Mouse (Mus musculus) lung, postnatal 0 days (tissue): ENCODE measurements at regions not wholly inside any gene's neighbourhood (a gene's known extent, or its start where the extent isn't known, plus 50 kb on each side); places are given as distances from the start of the nearest gene placed in this dataset.

Experiments
- ATAC-seq: fragments of 200-750 bp; cut with Nextera tagmentation; 2 replicates; pipeline ENCODE4 v1.8.0; 2017; ENCODE audit warnings: moderate library complexity
- DNase-seq: peaks from one replicate; pipeline ENCODE4 v3.0.0-alpha.2; 2016; ENCODE audit warnings: low spot score
- H3K27ac ChIP-seq: fragments of 300-500 bp; sonication (generic); 2 replicates; pipeline ENCODE4 v1.5.1; 2014; ENCODE audit warnings: antibody characterized with exemption, mild to moderate bottlenecking, low read length, mixed read lengths
- H3K27me3 ChIP-seq: fragments of 300-500 bp; sonication (generic); replicated peaks from 2 replicates; pipeline ENCODE4 v1.6.1; 2014; ENCODE audit warnings: low read length, mixed read lengths; ENCODE audit not compliant: insufficient read depth
- H3K36me3 ChIP-seq: fragments of 300-500 bp; sonication (generic); 2 replicates; pipeline ENCODE4 v1.6.1; 2014; ENCODE audit warnings: low read length, mixed read lengths; ENCODE audit not compliant: insufficient read depth
- H3K4me1 ChIP-seq: fragments of 300-500 bp; sonication (generic); 2 replicates; pipeline ENCODE4 v1.6.1; 2014; ENCODE audit warnings: antibody characterized with exemption, low read depth, low read length, mixed read lengths; ENCODE audit not compliant: insufficient read depth
- H3K4me2 ChIP-seq: fragments of 300-500 bp; sonication (generic); replicated peaks from 2 replicates; pipeline ENCODE4 v1.6.1; 2014; ENCODE audit warnings: low read depth, mild to moderate bottlenecking, low read length, moderate library complexity, mixed read lengths
- H3K4me3 ChIP-seq: fragments of 300-500 bp; sonication (generic); 2 replicates; pipeline ENCODE4 v1.5.1; 2014; ENCODE audit warnings: low read depth, low read length
- H3K9ac ChIP-seq: fragments of 300-500 bp; sonication (generic); replicated peaks from 2 replicates; pipeline ENCODE4 v1.6.1; 2014; ENCODE audit warnings: low read depth, mild to moderate bottlenecking
- H3K9me3 ChIP-seq: fragments of 300-500 bp; sonication (generic); 2 replicates; pipeline ENCODE4 v1.6.1; 2016; ENCODE audit warnings: low read length, mixed read lengths
- CTCF ChIP-seq: IDR thresholded peaks from 2 replicates; pipeline ENCODE4 v1.5.1; 2016; ENCODE audit warnings: antibody characterized with exemption, mild to moderate bottlenecking
- EP300 ChIP-seq: IDR thresholded peaks from 2 replicates; pipeline ENCODE4 v1.6.1; 2016; ENCODE audit warnings: antibody characterized with exemption, mild to moderate bottlenecking, control low read depth
- WGBS: fragments of 180-500 bp; shearing (Covaris S2); extraction: QIAGEN DNeasy Blood & Tissue Kit; methylation state at CpG from one replicate; pipeline ENCODE4 v1.1.7; 2014; 5-methylcytosine and 5-hydroxymethylcytosine counted together

DNA sequence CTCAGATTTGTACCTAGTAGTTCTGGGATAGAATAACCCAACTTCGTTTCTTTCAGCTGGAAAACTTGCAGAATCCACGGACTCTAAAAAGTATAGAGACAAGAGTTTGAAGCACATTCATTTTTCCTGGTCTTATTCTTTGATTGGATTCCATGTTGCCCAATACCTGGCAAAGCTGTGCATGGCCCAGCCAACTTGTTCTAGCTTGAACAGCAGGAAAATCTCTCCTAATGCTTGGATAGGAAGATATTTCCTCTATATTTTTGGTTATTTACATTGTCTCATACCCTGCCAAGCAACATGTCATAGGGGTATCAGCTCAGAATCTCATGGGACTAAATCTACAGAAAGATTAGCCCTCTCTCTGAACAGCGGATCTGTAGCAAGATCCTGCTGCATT is 492.3 kb upstream of the Kif2a start:
- DNase-seq (peak; percentile 71), ATAC-seq (peak; percentile 67)
- Histone ChIP-seq H3K36me3 (no peaks in the 10 kb centered on the region), H3K4me3 (no peak overlapping the region), H3K27ac (no peak overlapping the region; the same call in 1 of the 2 replicates), H3K9me3 (no peaks in the 10 kb centered on the region), H3K27me3 (no peaks in the 10 kb centered on the region), H3K4me2 (no peak overlapping the region), H3K9ac (no peak overlapping the region), H3K4me1 (no peaks in the 10 kb centered on the region)
- WGBS = 67% methylated on average over 3 of the region's 3 CpGs
- TF ChIP-seq CTCF (no peak), EP300 (no peak)

DNA sequence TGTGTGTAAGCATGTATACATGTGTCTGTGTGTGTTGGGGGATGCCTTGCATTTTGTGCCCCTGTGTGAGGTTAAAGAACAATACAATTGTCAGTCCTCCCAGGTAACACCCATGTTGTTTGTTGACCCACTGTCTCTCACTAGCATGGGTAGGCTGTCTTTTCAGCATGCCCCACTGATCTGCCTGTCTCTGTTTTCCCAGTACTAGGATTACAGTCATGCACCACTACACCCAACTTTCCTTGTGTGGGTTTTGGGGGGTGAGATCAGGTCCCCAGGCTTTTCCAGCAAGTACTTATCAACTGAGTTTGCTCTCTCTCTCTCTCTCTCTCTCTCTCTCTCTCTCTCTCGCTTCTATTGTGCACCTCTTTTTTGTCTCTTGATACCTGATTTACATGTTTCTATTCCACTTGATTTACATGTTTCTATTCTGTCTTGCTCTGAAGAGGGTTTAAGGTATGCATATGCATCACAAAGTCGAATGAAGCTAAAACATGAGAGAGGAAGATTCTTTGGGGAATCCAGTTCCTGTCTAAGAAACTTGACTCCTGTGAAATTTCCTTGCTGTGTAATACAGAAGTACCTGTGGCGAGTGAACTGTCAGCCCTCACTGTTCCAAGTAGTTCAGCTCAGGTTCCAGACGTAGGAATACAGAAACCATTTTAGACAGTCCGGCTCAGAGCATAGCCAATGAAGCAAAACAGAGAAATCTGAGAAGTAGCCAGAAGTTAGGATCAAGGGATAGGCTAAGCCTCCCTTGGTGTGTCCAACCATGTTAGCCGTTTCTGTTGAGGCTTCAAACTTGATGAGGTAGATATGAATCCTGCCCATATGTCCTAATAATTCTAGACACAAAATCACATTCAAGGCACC is 491.6 kb upstream of the Kif2a start:
- ATAC-seq (peak; percentile 30; the same call in 1 of the 2 replicates), DNase-seq (no peak)
- H3K27me3 ChIP-seq = no peaks in the 10 kb centered on the region
- TF ChIP-seq CTCF (no peak), EP300 (no peak)
- H3K4me1 ChIP-seq = no peaks in the 10 kb centered on the region
- H3K27ac ChIP-seq = no peak overlapping the region
- H3K9me3 ChIP-seq = no peaks in the 10 kb centered on the region
- H3K36me3 ChIP-seq = no peaks in the 10 kb centered on the region
- no peak overlapping the region for H3K9ac ChIP-seq
- WGBS = 65% methylated on average over 6 of the region's 6 CpGs
- H3K4me3 ChIP-seq = no peak overlapping the region
- no peak overlapping the region for H3K4me2 ChIP-seq

DNA sequence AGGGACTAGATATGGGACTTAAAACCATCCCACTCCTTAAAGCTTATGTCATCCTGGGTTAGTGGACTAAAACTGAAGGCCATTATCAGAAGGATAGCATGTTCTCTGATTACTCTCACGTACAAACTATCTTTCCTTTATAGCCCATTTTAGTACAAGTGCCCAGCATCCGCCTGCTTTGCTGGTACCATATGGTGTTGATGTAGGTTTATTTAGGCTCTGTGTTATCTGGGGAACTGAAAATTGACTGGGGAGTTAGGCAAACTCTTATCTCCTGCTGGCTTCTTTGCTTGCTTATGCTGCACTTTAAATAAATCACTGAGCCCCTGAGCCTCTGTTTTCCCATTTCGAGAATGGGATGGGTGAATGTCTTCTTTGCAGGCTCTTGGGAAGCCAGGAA is 485.4 kb upstream of the Kif2a start:
- Histone ChIP-seq H3K4me3 (no peak overlapping the region), H3K4me1 (no peaks in the 10 kb centered on the region), H3K36me3 (no peaks in the 10 kb centered on the region), H3K27me3 (no peaks in the 10 kb centered on the region), H3K27ac (no peak overlapping the region), H3K9ac (no peak overlapping the region), H3K4me2 (no peak overlapping the region), H3K9me3 (no peaks in the 10 kb centered on the region)
- TF ChIP-seq EP300 (no peak), CTCF (no peak)
- 50% methylated on average over 3 of the region's 3 CpGs for WGBS
- DNase-seq = no peak
- no peak for ATAC-seq

DNA sequence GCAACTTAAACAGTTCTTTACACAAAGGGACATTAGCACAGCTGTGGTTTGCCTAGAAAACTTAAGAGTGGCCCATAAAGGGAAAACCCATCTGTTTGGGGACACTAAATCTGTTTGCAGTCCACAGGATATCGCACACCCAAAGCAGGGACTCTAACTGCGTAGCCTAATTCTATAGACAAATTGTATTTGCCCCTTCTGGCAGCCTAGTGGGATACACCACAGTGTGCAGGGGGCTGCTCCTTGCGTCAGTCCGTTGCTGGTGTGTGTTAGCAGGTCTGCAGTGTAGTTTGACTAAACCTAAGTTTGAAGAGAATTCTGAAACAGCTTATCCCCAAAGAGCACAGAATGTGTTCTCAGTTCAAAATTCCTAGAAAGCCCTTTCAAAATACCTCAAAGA is 484.9 kb upstream of the Kif2a start:
- 61% methylated on average over 4 of the region's 4 CpGs for WGBS
- no peak overlapping the region for H3K27ac ChIP-seq

DNA sequence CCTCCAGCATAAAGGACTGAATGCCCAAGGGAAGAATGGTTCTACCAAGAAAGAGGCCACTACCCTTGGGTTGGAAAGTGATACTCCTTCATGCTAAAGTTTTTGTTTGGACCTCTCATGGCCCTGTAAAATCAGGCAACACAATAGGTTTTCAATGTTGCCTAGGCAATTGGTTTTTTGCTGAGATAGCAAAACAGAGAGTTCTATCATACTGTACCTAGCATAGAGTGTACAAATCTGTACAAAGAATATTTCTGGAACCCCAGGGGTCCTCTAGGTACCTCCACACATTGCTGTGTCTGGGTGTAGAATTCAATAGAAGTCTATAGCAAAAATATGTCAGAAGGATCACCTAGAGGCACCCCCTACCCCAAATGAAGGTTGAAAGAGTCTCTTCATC is 483.4 kb upstream of the Kif2a start:
- Histone ChIP-seq H3K4me2 (no peak overlapping the region), H3K4me3 (no peak overlapping the region), H3K27me3 (no peaks in the 10 kb centered on the region), H3K9ac (no peak overlapping the region), H3K9me3 (no peaks in the 10 kb centered on the region), H3K4me1 (no peaks in the 10 kb centered on the region), H3K36me3 (no peaks in the 10 kb centered on the region), H3K27ac (no peak overlapping the region)
- no peak for DNase-seq
- TF ChIP-seq CTCF (no peak), EP300 (no peak)
- no peak for ATAC-seq

More for the DNA sequence above, 484.9 kb upstream of the Kif2a start:
- no peak overlapping the region for H3K4me2 ChIP-seq
- no peak for TF ChIP-seq EP300
- no peak for TF ChIP-seq CTCF
- ATAC-seq (no peak), DNase-seq (no peak)
- no peaks in the 10 kb centered on the region for H3K9me3 ChIP-seq
- H3K4me3 ChIP-seq = no peak overlapping the region
- no peaks in the 10 kb centered on the region for H3K4me1 ChIP-seq
- H3K27me3 ChIP-seq = no peaks in the 10 kb centered on the region
- H3K9ac ChIP-seq = no peak overlapping the region
- no peaks in the 10 kb centered on the region for H3K36me3 ChIP-seq

DNA sequence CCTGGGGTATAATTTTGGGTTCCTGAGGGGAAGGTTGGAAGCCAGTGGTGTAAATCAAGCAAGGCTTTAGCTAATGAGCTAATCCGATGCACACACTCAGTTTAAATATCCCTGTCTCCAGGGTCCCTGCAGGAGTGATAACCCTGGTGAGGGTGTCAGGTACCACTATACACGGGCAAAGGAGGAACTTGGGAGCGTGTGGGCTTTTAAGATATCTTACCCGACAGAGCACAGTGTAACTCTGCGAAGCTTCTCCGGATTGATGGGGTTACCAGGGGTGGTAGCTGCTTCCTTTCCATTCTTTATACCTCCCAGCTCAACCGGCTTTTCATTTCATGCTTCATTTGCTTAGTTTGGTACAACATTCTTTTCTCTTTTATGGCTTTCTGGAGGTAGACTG is 480.3 kb upstream of the Kif2a start:
- Histone ChIP-seq H3K9ac (no peak overlapping the region), H3K4me2 (no peak overlapping the region), H3K4me3 (no peak overlapping the region), H3K36me3 (no peaks in the 10 kb centered on the region), H3K27me3 (no peaks in the 10 kb centered on the region), H3K9me3 (no peaks in the 10 kb centered on the region), H3K4me1 (no peaks in the 10 kb centered on the region), H3K27ac (no peak overlapping the region)
- no peak for ATAC-seq
- WGBS = 45% methylated on average over 7 of the region's 7 CpGs
- TF ChIP-seq EP300 (no peak), CTCF (no peak)
- no peak for DNase-seq
